Mouse (Mus musculus) testis, adult 2 months (tissue): Measurements from ENCODE around the gene Ap1m1.

ENCODE experiments used
- CTCF ChIP-seq: fragments of 200-500 bp; IDR thresholded peaks from 2 replicates; pipeline ENCODE4 v1.5.1; 2012; ENCODE audit warnings: low read depth, mild to moderate bottlenecking, inconsistent platforms, low read length, moderate library complexity; ENCODE audit not compliant: control insufficient read depth, insufficient read depth, insufficient replicate concordance
- POLR2A ChIP-seq: fragments of 200-500 bp; IDR thresholded peaks from 2 replicates; pipeline ENCODE4 v1.6.1; 2012; ENCODE audit warnings: low read depth, mild to moderate bottlenecking, inconsistent platforms, low read length, moderate library complexity; ENCODE audit not compliant: control insufficient read depth

DNA sequence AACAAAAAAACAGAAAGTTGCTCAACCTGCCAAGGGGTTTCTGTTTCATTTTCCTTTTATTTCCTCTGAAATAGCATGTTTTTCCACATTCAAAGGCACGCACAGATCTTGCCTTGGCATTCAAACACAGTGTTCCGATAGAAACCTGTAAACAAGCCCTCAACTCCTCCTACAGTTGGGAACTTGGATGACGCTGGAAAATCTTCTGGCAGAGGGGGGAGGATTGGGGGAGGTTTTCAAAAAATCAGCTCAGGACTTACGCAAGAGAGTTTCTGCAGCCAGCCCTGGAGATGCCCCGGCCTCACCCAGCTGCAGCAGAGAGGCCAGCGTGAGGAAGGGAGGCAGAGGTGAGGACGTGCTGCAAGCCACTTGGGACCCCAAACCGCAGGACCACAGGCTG is 63.8 kb downstream of the Ap1m1 start:
- TF ChIP-seq CTCF (no peak), POLR2A (no peak)
